Mouse (Mus musculus) lung, postnatal 25 days (tissue): ENCODE measurements at regions not wholly inside any gene's neighbourhood (a gene's known extent, or its start where the extent isn't known, plus 50 kb on each side); places are given as distances from the start of the nearest gene placed in this dataset.

ENCODE experiments used
- DNase-seq: peaks from one replicate; pipeline ENCODE4 v3.0.0; 2022; ENCODE audit warnings: low spot score

GRCm38 (mm10) chr6:81323690-81324089 lies 599.8 kb upstream of the Gcfc2 start:
- DNase-seq, result no peak

DNA sequence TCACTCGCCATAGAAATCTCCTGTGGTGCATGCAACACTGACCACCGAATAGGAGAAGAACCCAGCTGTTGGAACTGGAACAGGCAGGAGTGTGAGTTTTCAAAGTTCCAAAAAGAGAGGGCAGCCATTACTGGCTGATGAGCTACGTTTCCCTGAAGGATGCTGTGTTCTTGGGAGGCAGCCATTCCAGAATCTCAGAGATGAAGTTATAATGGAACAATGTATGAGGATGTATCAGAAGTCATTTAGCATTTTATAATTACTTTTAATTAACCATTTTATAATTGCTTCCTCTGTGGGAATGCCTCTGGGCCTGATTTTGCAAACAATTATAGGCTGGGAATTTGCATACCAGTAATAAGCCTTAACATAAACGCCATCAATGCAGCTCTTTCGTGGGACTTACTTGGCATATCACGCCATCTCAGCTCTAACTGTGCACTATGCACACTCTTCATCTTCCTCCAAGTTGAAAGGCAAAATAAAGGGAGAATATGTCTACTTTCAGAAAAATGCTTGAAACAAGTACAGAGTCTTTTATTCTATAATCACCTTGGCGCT lies 559.4 kb upstream of the Gcfc2 start:
- no peak for DNase-seq

- DNase-seq, result no peak
Measured at GRCm38 (mm10) chr6:81388484-81388883, 535.0 kb upstream of the Gcfc2 start.

- DNase-seq, result no peak
Measured at GRCm38 (mm10) chr6:81403122-81403521, 520.3 kb upstream of the Gcfc2 start.

GRCm38 (mm10) chr6:81413611-81414010 lies 509.9 kb upstream of the Gcfc2 start:
- no peak for DNase-seq

DNA sequence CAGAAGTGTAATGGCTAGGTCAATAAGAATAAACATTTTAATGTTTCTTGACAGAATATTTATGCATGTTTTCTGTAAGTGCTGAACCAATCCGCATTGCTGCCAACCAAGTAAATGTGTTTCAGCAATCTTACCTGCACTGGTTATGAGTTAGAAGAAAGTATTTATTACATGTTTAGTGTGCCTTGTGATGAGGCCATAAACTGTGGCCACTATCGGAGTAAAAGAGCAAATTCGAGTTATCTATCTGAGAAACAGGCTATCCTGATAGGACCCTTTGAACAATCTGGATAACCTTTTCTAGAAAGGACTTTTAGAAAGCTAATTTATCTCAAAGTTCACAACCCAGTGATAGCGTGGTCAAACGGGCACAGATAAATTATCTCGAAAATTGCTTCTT lies 488.7 kb upstream of the Gcfc2 start:
- DNase-seq, result no peak

DNA sequence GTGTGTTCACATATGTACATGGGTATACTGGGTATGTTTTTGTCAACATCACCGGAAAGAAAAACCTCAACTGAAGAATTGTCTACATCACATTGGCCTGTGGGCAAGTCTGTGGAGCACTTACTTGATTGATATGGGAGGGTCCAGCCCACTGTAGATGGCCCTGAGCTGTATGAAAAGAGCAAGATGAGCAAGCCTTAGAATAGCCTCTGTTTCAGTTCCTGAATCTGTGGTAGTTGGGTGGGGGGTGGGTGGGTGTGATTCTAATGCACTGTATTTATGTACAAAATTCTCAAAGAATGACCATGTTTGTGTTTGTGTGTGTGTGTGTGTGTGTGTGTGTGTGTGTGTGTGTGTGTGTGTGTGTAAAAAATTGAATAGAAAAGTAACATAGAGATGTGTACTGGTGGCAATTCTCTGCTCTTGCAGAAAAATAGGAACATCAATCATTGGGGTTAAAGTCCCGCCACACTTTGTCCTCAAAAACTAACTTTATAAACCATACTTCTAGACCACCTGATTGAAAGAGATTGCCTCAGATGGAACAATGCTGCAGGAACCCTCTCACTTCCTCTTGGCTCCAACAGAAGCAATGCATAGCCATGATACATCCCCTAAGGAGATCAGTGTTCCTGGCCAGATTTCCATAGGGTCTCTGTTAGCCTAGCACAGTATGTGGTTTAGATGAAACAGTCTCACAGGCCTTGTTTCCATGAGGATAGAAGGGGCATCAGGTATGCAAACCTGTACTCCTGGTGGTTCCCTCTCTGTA lies 484.3 kb upstream of the Gcfc2 start:
- DNase-seq, result no peak

DNA sequence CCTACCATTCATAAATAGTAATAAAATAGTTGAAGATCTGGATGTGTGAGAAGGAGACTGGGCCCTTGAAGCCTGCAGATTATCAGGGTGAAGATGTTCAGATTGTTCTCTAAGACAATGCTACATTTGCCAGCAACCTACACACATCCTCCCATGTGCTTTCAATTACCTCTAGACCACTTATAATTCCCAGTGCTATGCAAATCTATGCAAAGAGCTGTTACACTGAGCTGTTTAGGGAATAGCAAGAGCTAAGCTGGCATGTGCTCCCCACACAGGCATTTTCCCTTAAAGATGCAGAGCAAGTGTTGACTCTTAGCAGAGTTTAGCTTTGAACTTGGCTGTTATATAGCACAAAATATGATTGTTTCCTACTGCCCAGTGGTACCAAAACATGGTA lies 482.1 kb upstream of the Gcfc2 start:
- no peak for DNase-seq

GRCm38 (mm10) chr6:81446019-81446800 lies 477.3 kb upstream of the Gcfc2 start:
- no peak for DNase-seq

DNA sequence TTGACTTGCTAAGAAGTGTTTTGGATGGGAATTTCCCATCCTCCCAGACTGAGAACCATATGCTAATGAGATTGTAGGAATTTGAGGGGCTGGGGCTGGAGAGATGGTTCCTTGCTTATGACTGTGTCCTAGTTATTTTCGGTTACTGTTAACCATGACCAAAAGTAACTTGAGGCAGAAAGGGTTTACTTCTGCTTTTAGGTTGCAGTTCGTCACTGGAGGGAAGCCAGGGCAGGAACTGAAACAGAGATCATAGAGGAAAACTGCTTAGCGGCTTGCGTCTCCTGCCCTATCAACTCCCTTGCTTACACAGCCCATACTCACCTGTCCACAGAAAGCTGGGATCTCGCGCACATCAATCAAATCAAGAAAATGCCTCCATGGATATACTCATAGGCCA lies 475.8 kb upstream of the Gcfc2 start:
- no peak for DNase-seq

- no peak for DNase-seq
Measured at GRCm38 (mm10) chr6:81448366-81448765, 475.1 kb upstream of the Gcfc2 start.

GRCm38 (mm10) chr6:81461095-81461494 lies 462.4 kb upstream of the Gcfc2 start:
- DNase-seq, result no peak

GRCm38 (mm10) chr6:81464442-81464841 lies 459.0 kb upstream of the Gcfc2 start:
- DNase-seq, result no peak

- DNase-seq, result no peak
Measured at GRCm38 (mm10) chr6:81466536-81466935, 456.9 kb upstream of the Gcfc2 start.

GRCm38 (mm10) chr6:81471340-81471955 lies 452.0 kb upstream of the Gcfc2 start:
- no peak for DNase-seq

DNA sequence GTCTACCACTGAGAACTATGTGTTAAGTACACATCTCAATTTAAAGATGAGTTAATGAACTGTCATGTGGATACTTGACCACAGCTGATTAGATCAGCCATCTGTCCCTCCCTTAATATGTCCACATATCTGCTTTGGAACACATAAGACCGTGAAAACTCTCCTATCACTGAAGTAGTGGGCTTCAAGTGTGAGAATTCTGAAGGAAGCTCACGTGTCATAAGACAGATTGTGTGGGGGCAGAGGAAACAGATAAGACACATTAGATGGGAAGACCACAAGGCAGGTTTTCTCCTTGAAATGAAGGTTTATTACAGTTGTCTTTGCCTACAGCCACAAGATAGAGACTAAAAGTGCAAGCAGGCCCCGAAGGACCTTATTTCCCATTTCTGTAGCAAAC lies 451.0 kb upstream of the Gcfc2 start:
- DNase-seq, result no peak

- DNase-seq, result no peak
Measured at GRCm38 (mm10) chr6:81474786-81475185, 448.7 kb upstream of the Gcfc2 start.

DNA sequence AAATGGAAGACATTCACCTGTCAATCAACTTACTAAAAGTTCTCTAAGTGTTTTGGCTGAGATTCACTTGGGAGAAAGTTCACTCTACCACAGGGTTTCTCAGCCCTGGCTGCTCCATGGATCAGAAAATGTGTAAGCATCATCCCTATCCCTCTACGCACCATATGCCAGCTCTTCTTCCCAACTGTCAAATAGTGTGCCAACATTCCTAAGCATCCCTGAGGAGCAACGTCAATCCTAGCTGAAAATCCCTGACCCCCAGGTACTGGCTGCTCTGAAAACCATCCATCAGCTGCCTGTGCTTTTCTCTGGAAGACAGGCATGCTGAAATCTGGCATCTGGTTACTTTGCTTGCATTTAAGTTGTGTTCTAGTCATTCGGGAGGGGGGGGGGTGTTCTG lies 436.5 kb upstream of the Gcfc2 start:
- DNase-seq, result no peak

- no peak for DNase-seq
Measured at GRCm38 (mm10) chr6:81496239-81496638, 427.2 kb upstream of the Gcfc2 start.

- DNase-seq, result no peak
Measured at GRCm38 (mm10) chr6:81517185-81517584, 406.3 kb upstream of the Gcfc2 start.

GRCm38 (mm10) chr6:81562260-81562659 lies 361.2 kb upstream of the Gcfc2 start:
- no peak for DNase-seq

DNA sequence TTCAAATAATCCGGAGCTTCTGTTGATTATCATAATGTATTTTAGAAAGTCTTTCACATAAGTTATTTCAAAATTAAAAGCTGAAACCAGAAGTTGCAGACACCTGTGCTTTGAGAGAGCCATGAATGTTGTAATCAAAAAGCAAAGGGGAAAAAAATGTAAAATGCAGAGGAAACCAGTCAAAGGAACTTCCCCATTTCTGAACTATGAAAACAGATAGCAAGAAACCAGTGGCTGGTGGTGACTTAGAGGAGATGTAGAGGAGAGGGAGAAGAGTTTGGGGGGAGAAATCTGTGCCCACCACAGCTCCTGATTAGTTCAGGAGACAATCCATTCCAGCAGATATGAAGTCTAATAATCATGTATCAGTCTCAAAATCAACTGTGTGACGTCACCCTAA lies 360.3 kb upstream of the Gcfc2 start:
- no peak for DNase-seq

GRCm38 (mm10) chr6:81564295-81564694 lies 359.2 kb upstream of the Gcfc2 start:
- DNase-seq, result no peak
